Mouse (Mus musculus): ENCODE measurements around the gene Gm28374. TPM values are rescaled to one million over a fixed set of nuclear protein-coding genes. Genes with fewer than 3 reads are reported as not detected.

Gene Gm28374
- polyA plus RNA-seq, 1 experiment from 2014 or later, result not detected

DNA sequence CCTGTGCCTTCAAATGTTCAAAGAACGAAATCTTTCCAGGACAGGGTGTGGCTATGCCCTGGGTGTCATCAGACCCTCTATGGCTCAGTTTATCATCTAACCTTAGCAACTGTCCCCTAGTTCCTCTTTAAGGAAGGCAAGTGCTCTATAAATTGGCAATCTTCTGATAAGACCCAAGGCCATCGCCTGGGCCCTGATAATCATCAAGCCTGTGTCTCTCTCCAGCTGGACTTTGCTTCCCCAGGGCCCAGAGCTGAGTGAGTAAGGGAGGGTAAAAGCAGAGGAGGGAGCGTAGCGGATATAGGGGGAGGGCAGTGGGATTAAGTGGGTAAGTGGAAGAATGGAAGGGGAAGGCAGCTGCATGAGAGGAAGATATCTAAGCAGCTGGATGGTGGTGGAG lies 22.4 kb upstream of the Gm28374 start:
- no peak overlapping the region for H3K4me3 ChIP-seq (ENCODE audit: low read depth, low read length)
- no peak for DNase-seq (ENCODE audit: low spot score)
- H3K27me3 ChIP-seq (ENCODE audit: control insufficient read depth, insufficient read depth, low read length), result no peaks in the 10 kb centered on the region
- H3K4me2 ChIP-seq (ENCODE audit: low read depth, low read length), result no peak overlapping the region
- ATAC-seq (replicated peaks; ENCODE audit: insufficient number of reproducible peaks, low FRiP score, low TSS enrichment, low read depth), result no peak
- no peaks in the 10 kb centered on the region for H3K9me3 ChIP-seq (replicated peaks; ENCODE audit: control insufficient read depth, low read length)
- H3K4me1 ChIP-seq (ENCODE audit: control insufficient read depth, insufficient read depth, low read length), result no peaks in the 10 kb centered on the region
- no peak overlapping the region for H3K9ac ChIP-seq (replicated peaks; ENCODE audit: low read length)
- no peaks in the 10 kb centered on the region for H3K36me3 ChIP-seq (replicated peaks; ENCODE audit: control insufficient read depth, insufficient read depth, low read depth, low read length)
- WGBS, result 72% methylated on average over 4 of the region's 4 CpGs
- no peak overlapping the region for H3K27ac ChIP-seq (replicated peaks; ENCODE audit: low read depth, low read length)

DNA sequence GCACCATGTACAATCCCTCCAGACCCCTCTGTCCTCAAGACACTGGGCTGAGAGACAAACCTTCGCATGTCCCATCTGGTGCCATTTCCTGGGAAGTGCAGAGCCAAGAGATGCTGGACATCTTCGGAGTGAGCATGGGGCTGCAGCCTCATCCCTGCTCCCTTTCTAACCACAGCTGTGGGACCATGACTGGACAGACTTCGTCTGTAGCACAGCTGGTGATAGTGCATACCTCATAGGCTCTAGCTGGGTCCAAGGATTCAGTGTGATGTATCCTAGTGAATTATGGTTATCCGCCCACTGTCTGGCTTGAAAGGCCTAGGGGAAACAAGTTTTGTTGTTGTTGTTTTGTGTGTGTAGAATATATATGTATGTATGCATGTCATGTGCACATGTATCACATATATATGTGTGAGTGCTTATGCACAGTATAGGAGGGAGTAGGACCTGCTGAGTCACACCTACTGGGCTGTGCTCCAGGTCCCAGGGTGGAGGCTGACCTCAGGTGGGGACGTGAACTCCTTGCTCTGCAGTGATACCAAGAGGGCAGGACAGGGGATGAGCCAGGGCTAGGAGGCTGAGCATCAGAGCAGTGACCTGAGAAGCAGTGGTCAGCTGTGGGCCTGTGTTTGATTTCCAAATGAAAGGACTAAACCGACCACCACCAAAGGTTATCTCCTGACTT lies 20.3 kb upstream of the Gm28374 start:
- no peaks in the 10 kb centered on the region for H3K4me1 ChIP-seq (ENCODE audit: control insufficient read depth, insufficient read depth, low read length)
- no peak overlapping the region for H3K4me2 ChIP-seq (ENCODE audit: low read depth, low read length)
- no peaks in the 10 kb centered on the region for H3K9me3 ChIP-seq (replicated peaks; ENCODE audit: control insufficient read depth, low read length)
- DNase-seq (ENCODE audit: low spot score), result no peak
- 78% methylated on average over 6 of the region's 6 CpGs for WGBS
- no peak overlapping the region for H3K27ac ChIP-seq (replicated peaks; ENCODE audit: low read depth, low read length)
- H3K9ac ChIP-seq (replicated peaks; ENCODE audit: low read length), result no peak overlapping the region
- H3K36me3 ChIP-seq (replicated peaks; ENCODE audit: control insufficient read depth, insufficient read depth, low read depth, low read length), result no peaks in the 10 kb centered on the region
- H3K4me3 ChIP-seq (ENCODE audit: low read depth, low read length), result no peak overlapping the region
- ATAC-seq (replicated peaks; ENCODE audit: insufficient number of reproducible peaks, low FRiP score, low TSS enrichment, low read depth), result no peak
- H3K27me3 ChIP-seq (ENCODE audit: control insufficient read depth, insufficient read depth, low read length), result no peaks in the 10 kb centered on the region

DNA sequence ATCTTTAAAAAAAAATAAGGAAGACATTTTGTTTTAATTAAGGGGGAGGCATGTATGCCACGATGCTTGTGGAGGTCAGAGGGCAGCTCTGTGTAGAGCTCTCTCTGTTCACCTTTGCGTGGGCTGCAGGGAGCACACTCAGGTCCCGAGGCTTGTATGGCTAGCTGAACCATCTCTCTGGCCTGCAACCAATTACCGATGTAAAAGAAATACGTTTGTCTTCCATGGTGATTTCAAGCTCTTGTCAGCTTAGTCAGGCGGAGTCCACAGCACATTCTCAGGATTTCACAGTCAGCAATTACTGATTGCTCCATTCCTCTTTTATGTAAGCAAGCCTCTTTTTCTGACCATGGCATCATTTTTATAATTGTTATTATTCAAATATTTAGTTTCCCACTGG lies 19.1 kb upstream of the Gm28374 start:
- Histone ChIP-seq H3K4me1 (ENCODE audit: control insufficient read depth, insufficient read depth, low read length) (no peaks in the 10 kb centered on the region), H3K36me3 (replicated peaks; ENCODE audit: control insufficient read depth, insufficient read depth, low read depth, low read length) (no peaks in the 10 kb centered on the region), H3K4me3 (ENCODE audit: low read depth, low read length) (no peak overlapping the region), H3K9me3 (replicated peaks; ENCODE audit: control insufficient read depth, low read length) (no peaks in the 10 kb centered on the region), H3K27ac (replicated peaks; ENCODE audit: low read depth, low read length) (no peak overlapping the region), H3K27me3 (ENCODE audit: control insufficient read depth, insufficient read depth, low read length) (no peaks in the 10 kb centered on the region), H3K9ac (replicated peaks; ENCODE audit: low read length) (no peak overlapping the region), H3K4me2 (ENCODE audit: low read depth, low read length) (no peak overlapping the region)
- ATAC-seq (replicated peaks; ENCODE audit: insufficient number of reproducible peaks, low FRiP score, low TSS enrichment, low read depth) (no peak), DNase-seq (ENCODE audit: low spot score) (peak; percentile 56)
- WGBS, result 21% methylated on average over 6 of the region's 6 CpGs

DNA sequence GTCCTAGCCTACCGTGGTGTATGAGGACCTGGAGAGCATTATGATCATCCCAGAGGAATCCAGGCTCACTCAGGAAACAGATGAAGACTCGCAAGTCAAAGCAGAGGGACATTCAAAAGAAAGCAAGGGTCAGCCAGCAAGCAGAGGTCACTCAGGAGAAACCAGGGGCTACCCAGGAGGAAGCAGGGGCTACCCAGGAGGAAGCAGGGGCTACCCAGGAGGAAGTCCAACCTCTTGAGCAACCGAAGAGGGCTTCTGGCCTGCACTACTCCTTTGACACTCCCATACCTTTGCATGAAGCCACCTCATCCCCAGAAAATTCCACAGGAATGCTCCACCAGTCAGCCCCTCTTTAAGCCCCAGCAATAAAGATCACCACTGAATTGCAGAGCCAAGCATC lies 15.8 kb upstream of the Gm28374 start:
- no peak for ATAC-seq (replicated peaks; ENCODE audit: insufficient number of reproducible peaks, low FRiP score, low TSS enrichment, low read depth)
- Histone ChIP-seq H3K36me3 (replicated peaks; ENCODE audit: control insufficient read depth, insufficient read depth, low read depth, low read length) (peaks cover 2% of the 10 kb centered on the region), H3K9me3 (replicated peaks; ENCODE audit: control insufficient read depth, low read length) (no peaks in the 10 kb centered on the region), H3K27me3 (ENCODE audit: control insufficient read depth, insufficient read depth, low read length) (no peaks in the 10 kb centered on the region), H3K4me3 (ENCODE audit: low read depth, low read length) (no peak overlapping the region), H3K4me2 (ENCODE audit: low read depth, low read length) (no peak overlapping the region), H3K9ac (replicated peaks; ENCODE audit: low read length) (no peak overlapping the region), H3K27ac (replicated peaks; ENCODE audit: low read depth, low read length) (no peak overlapping the region), H3K4me1 (ENCODE audit: control insufficient read depth, insufficient read depth, low read length) (no peaks in the 10 kb centered on the region)
- no peak for DNase-seq (ENCODE audit: low spot score)
- WGBS, result 88% methylated on average over 3 of the region's 3 CpGs

DNA sequence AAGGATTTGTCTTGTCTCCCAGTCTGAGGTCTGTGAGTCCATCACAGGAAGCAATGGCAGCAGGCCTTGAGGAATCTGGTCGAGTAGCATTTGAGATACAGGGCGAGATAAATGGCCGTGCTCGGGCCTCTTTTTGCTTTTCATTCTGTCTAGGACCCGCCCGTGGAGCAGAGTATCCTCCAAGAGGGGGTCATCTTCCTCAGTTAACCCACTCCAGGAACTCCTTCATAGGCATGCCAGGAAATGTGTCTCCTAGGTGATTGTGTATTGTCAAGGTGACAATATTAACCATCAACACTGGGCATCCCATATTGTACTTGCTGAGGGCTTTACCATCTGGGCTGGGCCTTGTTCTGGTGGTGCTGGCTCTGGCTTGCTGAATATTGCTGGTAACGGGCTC lies 12.1 kb upstream of the Gm28374 start, which contains the start of gene AC131692.1:
Gene AC131692.1 (plus strand): TSS at position 301 of the 400 bp plus-strand sequence.
- H3K4me3 ChIP-seq (ENCODE audit: low read depth, low read length), result no peak within 1 kb of the TSS
- WGBS, result 92% methylated on average over 7 of the region's 7 CpGs
- H3K36me3 ChIP-seq (replicated peaks; ENCODE audit: control insufficient read depth, insufficient read depth, low read depth, low read length), result peaks cover 2% of the 10 kb centered on the region
- H3K4me2 ChIP-seq (ENCODE audit: low read depth, low read length), result no peak within 1 kb of the TSS
- H3K9me3 ChIP-seq (replicated peaks; ENCODE audit: control insufficient read depth, low read length), result no peaks in the 10 kb centered on the region
- no peak within 1 kb of the TSS for H3K27ac ChIP-seq (replicated peaks; ENCODE audit: low read depth, low read length)
- DNase-seq (ENCODE audit: low spot score), result no peak
- no peaks in the 10 kb centered on the region for H3K4me1 ChIP-seq (ENCODE audit: control insufficient read depth, insufficient read depth, low read length)
- no peak within 1 kb of the TSS for H3K9ac ChIP-seq (replicated peaks; ENCODE audit: low read length)
- no peaks in the 10 kb centered on the region for H3K27me3 ChIP-seq (ENCODE audit: control insufficient read depth, insufficient read depth, low read length)
- no peak for ATAC-seq (replicated peaks; ENCODE audit: insufficient number of reproducible peaks, low FRiP score, low TSS enrichment, low read depth)

DNA sequence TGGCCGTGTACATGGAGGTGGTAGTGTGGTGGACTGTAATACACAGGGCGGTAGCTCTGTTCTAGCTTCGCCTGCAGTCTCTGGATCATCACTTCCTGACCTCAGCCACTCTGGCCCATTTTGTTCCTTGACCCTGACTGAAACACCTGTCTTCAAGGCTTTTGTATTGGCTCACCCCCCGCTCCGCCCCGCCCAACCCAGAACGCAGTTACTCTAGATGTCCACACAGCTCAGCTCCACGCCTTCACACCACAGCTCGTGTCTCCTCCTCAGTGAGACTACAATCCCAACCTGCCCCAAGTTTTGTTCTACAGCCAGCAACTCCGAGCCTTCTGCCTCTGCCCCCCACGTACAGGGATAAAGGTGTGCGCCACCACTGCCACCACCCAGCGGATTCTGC lies 6.8 kb upstream of the Gm28374 start:
- Histone ChIP-seq H3K4me1 (ENCODE audit: control insufficient read depth, insufficient read depth, low read length) (no peaks in the 10 kb centered on the region), H3K9ac (replicated peaks; ENCODE audit: low read length) (no peak overlapping the region), H3K9me3 (replicated peaks; ENCODE audit: control insufficient read depth, low read length) (no peaks in the 10 kb centered on the region), H3K27ac (replicated peaks; ENCODE audit: low read depth, low read length) (no peak overlapping the region), H3K4me3 (ENCODE audit: low read depth, low read length) (no peak overlapping the region), H3K36me3 (replicated peaks; ENCODE audit: control insufficient read depth, insufficient read depth, low read depth, low read length) (peaks cover 3% of the 10 kb centered on the region), H3K27me3 (ENCODE audit: control insufficient read depth, insufficient read depth, low read length) (no peaks in the 10 kb centered on the region), H3K4me2 (ENCODE audit: low read depth, low read length) (no peak overlapping the region)
- WGBS, result 93% methylated on average over 13 of the region's 13 CpGs
- ATAC-seq (replicated peaks; ENCODE audit: insufficient number of reproducible peaks, low FRiP score, low TSS enrichment, low read depth) (no peak), DNase-seq (ENCODE audit: low spot score) (no peak)

DNA sequence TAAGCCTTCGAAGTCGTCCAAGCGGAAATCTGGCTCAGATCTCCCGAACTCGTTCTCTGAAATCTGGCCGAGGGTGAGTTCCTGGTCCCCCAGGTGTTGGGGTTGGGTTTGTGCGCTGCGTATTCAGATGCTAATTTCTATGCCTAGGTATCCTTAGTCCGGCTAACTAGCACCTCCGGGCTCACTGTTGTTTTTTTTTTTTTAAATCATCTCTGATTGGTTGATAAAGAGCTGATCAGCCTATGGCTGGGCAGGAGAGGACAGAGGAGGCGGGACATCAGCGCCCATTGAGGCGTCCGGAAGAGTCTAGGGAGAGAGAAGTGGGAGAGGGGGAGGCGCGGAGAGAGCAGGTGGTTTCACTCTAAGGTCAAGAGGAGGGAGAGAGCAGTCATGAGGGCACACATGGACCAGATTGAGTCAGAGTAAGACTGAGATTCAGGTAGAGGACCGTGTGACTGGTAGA lies 3.4 kb upstream of the Gm28374 start:
- peak; percentile 25; the same call in 1 of the 2 replicates for ATAC-seq (replicated peaks; ENCODE audit: insufficient number of reproducible peaks, low FRiP score, low TSS enrichment, low read depth)
- H3K9ac ChIP-seq (replicated peaks; ENCODE audit: low read length), result peak overlapping the region; percentile 74
- H3K27me3 ChIP-seq (ENCODE audit: control insufficient read depth, insufficient read depth, low read length), result no peaks in the 10 kb centered on the region
- H3K36me3 ChIP-seq (replicated peaks; ENCODE audit: control insufficient read depth, insufficient read depth, low read depth, low read length), result peaks cover 6% of the 10 kb centered on the region
- H3K4me3 ChIP-seq (ENCODE audit: low read depth, low read length), result peak overlapping the region; percentile 77
- no peaks in the 10 kb centered on the region for H3K9me3 ChIP-seq (replicated peaks; ENCODE audit: control insufficient read depth, low read length)
- H3K27ac ChIP-seq (replicated peaks; ENCODE audit: low read depth, low read length), result no peak overlapping the region
- under 1% methylated on average over 17 of the region's 17 CpGs for WGBS
- H3K4me2 ChIP-seq (ENCODE audit: low read depth, low read length), result peak overlapping the region; percentile 80
- H3K4me1 ChIP-seq (ENCODE audit: control insufficient read depth, insufficient read depth, low read length), result no peaks in the 10 kb centered on the region
- DNase-seq (ENCODE audit: low spot score), result peak; percentile 81

DNA sequence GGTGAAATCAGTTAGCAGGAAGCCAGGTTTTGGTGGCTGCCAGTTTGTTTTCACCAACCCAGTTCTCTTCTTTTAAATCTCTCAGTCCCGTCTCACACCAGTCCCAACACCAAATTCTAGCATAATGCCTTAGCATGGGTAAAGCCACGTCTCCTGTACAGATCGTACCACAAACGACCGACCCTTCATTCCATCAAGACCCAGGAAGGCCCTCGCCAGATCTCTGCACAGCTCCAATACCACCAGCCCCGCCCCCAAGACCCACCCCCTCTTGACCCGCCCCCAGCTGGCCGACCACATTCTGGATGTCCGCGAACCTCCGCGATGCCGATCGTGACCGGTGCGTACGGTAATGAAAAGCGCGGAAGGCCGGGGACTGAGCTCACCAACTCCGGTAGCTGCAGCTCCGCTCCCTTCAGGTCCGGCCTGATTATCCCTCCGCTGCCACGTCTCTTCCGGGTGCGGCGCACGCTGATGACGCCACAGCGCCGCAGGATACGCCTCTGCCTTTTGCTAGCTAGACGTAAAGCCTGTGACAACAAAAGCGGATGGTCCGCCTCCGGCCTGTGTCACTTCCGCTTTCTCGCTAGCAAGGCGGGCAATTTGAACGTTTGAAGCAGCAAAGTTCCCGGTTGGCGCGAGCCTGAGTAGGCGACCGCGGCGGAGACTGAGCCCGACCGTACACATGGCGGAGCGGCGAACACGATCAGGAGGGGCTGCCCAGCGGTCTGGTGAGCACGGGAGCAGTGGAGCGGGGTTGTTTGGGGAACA lies 2.6 kb upstream of the Gm28374 start, which contains the start of the genes Zfpl1 and Cdca5:
Gene Zfpl1 (minus strand): TSS at position 479 of the 771 bp plus-strand sequence.
Gene Cdca5 (plus strand): TSS at position 506 of the 771 bp plus-strand sequence.
- ATAC-seq (replicated peaks; ENCODE audit: insufficient number of reproducible peaks, low FRiP score, low TSS enrichment, low read depth) (peak; percentile 84), DNase-seq (ENCODE audit: low spot score) (peak; percentile 99)
- Histone ChIP-seq H3K9me3 (replicated peaks; ENCODE audit: control insufficient read depth, low read length) (no peaks in the 10 kb centered on the region), H3K36me3 (replicated peaks; ENCODE audit: control insufficient read depth, insufficient read depth, low read depth, low read length) (peaks cover 6% of the 10 kb centered on the region), H3K4me2 (ENCODE audit: low read depth, low read length) (peak within 1 kb of the TSS; percentile 80), H3K4me3 (ENCODE audit: low read depth, low read length) (peak within 1 kb of the TSS; percentile 77), H3K27ac (replicated peaks; ENCODE audit: low read depth, low read length) (no peak within 1 kb of the TSS), H3K27me3 (ENCODE audit: control insufficient read depth, insufficient read depth, low read length) (no peaks in the 10 kb centered on the region), H3K4me1 (ENCODE audit: control insufficient read depth, insufficient read depth, low read length) (no peaks in the 10 kb centered on the region), H3K9ac (replicated peaks; ENCODE audit: low read length) (peak within 1 kb of the TSS; percentile 74)
- WGBS, result under 1% methylated on average over 58 of the region's 58 CpGs

Data from embryonic facial prominence, embryonic 11.5 days (tissue).